Mouse (Mus musculus) heart, adult 2 months (tissue): ENCODE results near the gene Caskin1. TPM values are rescaled to one million over a fixed set of nuclear protein-coding genes. Genes with fewer than 3 reads are reported as not detected.

Experiments
- DNase-seq, 2 experiments: peaks; one replicate each; pipeline ENCODE4 v3.0.0; 2021
- H3K27ac ChIP-seq: fragments of 200-600 bp; 2 replicates; pipeline ENCODE4 v1.8.1; 2022
- H3K27me3 ChIP-seq: fragments of 200-500 bp; 2 replicates; pipeline ENCODE4 v1.6.1; 2012; ENCODE audit warnings: mild to moderate bottlenecking, low read length, inconsistent platforms, mixed read lengths; ENCODE audit not compliant: control insufficient read depth, insufficient read depth
- H3K36me3 ChIP-seq: fragments of 200-500 bp; 2 replicates; pipeline ENCODE4 v1.6.1; 2012; ENCODE audit warnings: low read length, inconsistent platforms; ENCODE audit not compliant: control insufficient read depth, insufficient read depth
- H3K4me1 ChIP-seq: fragments of 200-500 bp; 2 replicates; pipeline ENCODE4 v1.6.1; 2011; ENCODE audit warnings: low read length; ENCODE audit not compliant: control insufficient read depth, insufficient read depth
- H3K4me3 ChIP-seq: fragments of 200-600 bp; 2 replicates; pipeline ENCODE4 v1.8.1; 2022
- H3K79me2 ChIP-seq: fragments of 200-500 bp; replicated peaks from 2 replicates; pipeline ENCODE4 v1.6.1; 2012; ENCODE audit warnings: mild to moderate bottlenecking, inconsistent platforms, low read length, moderate library complexity, mixed read lengths; ENCODE audit not compliant: control insufficient read depth, insufficient read depth
- H3K9ac ChIP-seq: fragments of 200-500 bp; 2 replicates; pipeline ENCODE4 v1.6.1; 2012; ENCODE audit warnings: low read depth, mild to moderate bottlenecking, control low read depth, inconsistent platforms, low read length, mixed read lengths
- CTCF ChIP-seq: fragments of 200-600 bp; IDR thresholded peaks from 2 replicates; pipeline ENCODE4 v1.8.1; 2022; ENCODE audit warnings: antibody characterized with exemption, mild to moderate bottlenecking, moderate library complexity
- EP300 ChIP-seq: fragments of 200-500 bp; IDR thresholded peaks from 2 replicates; pipeline ENCODE4 v1.6.1; 2011; ENCODE audit warnings: low read depth, low read length, control low read depth; ENCODE audit not compliant: insufficient read depth
- POLR2A ChIP-seq: fragments of 200-500 bp; IDR thresholded peaks from 2 replicates; pipeline ENCODE4 v1.6.1; 2011; ENCODE audit warnings: mild to moderate bottlenecking, low read depth, low read length, control low read depth; ENCODE audit not compliant: insufficient read depth
- WGBS: fragments of 180-500 bp; shearing (Covaris S2); methylation state at CpG from one replicate; pipeline ENCODE4 v1.1.7; 2018; 5-methylcytosine and 5-hydroxymethylcytosine counted together
- intact Hi-C: fragments of 180-260 bp; cut with DNase I; formaldehyde crosslinking; loops from one replicate; pipeline ENCODE4 v1.15.1; 2025
- long read RNA-seq: library from polyadenylated mRNA; stranded (forward); transcript quantifications from one replicate; pipeline ENCODE4 v2.0.0, GENCODE M21; 2021
- polyA plus RNA-seq: library from polyadenylated mRNA; depleted of rRNA; stranded (reverse); fragments of >200 nt; gene quantifications from 2 replicates; pipeline ENCODE4 v1.2.3, GENCODE M21; 2012; rRNA removed
- total RNA-seq, 2 experiments: library from RNA; stranded (reverse); gene quantifications; 2 replicates each; pipeline ENCODE4 v1.2.3; 2021

Gene Caskin1
- total RNA-seq: under 1 TPM; 0.16 to 0.55 TPM
- polyA plus RNA-seq: 0.23 and 0.45 TPM in 2 replicates
- long read RNA-seq, partial matches to known transcripts: 1 of 1 reads
- long read RNA-seq, other reads (novel, unspliced or antisense): 0 of 1 reads

DNA sequence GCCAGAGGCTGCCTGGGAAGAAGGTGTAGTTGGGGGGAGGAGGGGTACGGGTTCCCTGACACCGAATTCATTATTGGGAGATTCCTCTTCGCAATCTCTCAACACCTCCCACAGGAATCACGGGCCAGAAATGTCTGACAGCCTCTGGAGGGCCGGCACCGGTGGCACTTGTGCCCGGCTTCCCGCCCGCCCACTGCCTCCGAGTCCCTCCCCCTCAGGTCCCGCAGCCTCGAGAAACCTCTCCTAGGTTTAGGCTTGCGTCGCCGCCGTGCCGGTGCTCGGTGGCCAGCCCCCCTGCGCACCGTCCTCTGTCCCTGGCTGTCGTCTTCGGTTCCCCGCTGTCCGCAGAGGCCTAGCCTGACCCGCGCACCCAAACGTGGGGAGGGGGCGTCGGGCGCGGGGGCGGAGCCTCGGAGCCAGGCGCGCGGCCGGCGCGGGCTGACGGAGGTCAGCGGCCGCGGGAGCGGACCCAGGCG lies at the start of gene Caskin1:
TSS of gene Caskin1 (plus strand) at position 416 of the 476 bp plus-strand sequence.
- Histone ChIP-seq H3K4me1 (no peaks in the 10 kb centered on the region), H3K36me3 (no peaks in the 10 kb centered on the region), H3K79me2 (no peaks in the 10 kb centered on the region), H3K27ac (no peak within 1 kb of the TSS), H3K4me3 (peak within 1 kb of the TSS; percentile 58), H3K27me3 (peaks cover 6% of the 10 kb centered on the region), H3K9ac (peak within 1 kb of the TSS; percentile 67)
- intact Hi-C loops: no loop called here
- no peak for DNase-seq
- under 1% methylated on average over 45 of the region's 45 CpGs for WGBS
- TF ChIP-seq CTCF (no peak), EP300 (no peak), POLR2A (no peak)

DNA sequence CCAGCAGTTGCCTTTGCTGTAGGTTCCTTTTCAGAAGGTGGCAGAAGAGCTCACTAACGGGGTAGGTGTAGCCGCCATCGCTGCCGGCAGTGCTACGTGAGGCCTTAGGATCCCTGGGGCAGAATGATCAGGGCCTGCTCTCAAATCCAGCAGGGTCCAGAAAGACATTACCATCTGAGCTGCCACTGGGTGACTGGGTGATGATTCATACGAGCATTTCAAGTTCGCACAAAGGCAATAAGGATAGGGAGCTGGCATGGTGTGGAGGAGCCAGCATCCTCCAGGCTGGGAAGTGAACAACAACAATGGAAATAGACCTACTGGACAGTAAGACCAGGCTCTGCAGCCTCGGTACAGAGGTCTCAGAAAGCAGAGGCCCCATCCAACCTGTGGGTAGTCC lies 48.0 kb upstream of the Caskin1 start:
- no peaks in the 10 kb centered on the region for H3K4me1 ChIP-seq
- H3K79me2 ChIP-seq: no peaks in the 10 kb centered on the region
- no peak overlapping the region for H3K9ac ChIP-seq
- intact Hi-C loops: no loop called here
- WGBS: 83% methylated on average over 8 of the region's 8 CpGs
- no peak for TF ChIP-seq POLR2A
- 0 out of 2 replicates have a peak, but pooled peaks have one; percentile 13 for TF ChIP-seq EP300
- no peaks in the 10 kb centered on the region for H3K27me3 ChIP-seq
- H3K4me3 ChIP-seq: no peak overlapping the region
- H3K36me3 ChIP-seq: no peaks in the 10 kb centered on the region
- H3K27ac ChIP-seq: no peak overlapping the region
- DNase-seq: no peak

DNA sequence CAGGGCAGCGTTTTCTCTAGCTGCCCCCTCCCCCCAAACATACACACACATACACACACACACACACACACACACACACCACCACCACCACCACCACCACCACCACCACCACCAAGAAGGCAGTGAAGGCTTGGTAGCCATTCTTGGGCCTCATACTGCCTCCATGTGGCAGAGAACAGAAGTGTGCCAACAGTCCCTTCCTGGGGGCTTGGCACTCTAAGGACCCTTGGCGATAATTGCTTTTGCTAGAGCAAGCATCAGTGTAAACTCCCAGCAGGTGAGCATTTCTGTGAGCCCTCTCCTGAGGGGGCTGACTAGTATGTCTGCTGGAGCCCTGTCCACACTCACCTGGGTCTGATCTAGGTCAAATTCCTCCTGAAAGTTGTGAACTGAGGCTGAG lies 47.3 kb upstream of the Caskin1 start:
- Histone ChIP-seq H3K4me1 (no peaks in the 10 kb centered on the region), H3K27ac (no peak overlapping the region), H3K4me3 (no peak overlapping the region), H3K36me3 (no peaks in the 10 kb centered on the region), H3K27me3 (no peaks in the 10 kb centered on the region), H3K79me2 (no peaks in the 10 kb centered on the region), H3K9ac (no peak overlapping the region)
- 28% methylated on average over 2 of the region's 2 CpGs for WGBS
- intact Hi-C loops: no loop called here
- no peak for TF ChIP-seq EP300
- peak; percentile 34 for TF ChIP-seq CTCF
- DNase-seq: no peak

DNA sequence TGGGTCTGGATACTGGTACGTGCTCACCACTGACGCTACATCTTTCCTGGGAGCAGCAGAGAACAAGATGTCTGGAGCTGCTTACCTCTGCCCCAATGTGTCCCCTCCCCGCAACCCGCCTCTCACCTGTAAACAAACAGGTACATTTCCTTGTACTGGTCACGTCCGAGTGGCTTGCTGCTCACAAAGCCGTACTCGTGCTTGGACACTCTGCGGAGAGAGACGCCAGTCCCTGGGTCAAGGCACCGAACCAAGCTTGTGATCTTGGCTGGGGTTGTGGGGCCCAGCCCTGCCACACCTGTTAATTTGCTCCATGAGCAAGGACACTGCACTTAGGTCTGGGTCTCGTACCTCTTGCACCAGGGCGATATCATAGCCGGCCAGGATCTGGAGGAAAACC lies 46.3 kb upstream of the Caskin1 start:
- Histone ChIP-seq H3K27me3 (no peaks in the 10 kb centered on the region), H3K79me2 (no peaks in the 10 kb centered on the region), H3K36me3 (no peaks in the 10 kb centered on the region), H3K4me1 (no peaks in the 10 kb centered on the region), H3K9ac (no peak overlapping the region), H3K4me3 (no peak overlapping the region), H3K27ac (no peak overlapping the region)
- WGBS: 89% methylated on average over 14 of the region's 14 CpGs
- no peak for TF ChIP-seq EP300
- DNase-seq: no peak
- intact Hi-C loops: no loop called here

DNA sequence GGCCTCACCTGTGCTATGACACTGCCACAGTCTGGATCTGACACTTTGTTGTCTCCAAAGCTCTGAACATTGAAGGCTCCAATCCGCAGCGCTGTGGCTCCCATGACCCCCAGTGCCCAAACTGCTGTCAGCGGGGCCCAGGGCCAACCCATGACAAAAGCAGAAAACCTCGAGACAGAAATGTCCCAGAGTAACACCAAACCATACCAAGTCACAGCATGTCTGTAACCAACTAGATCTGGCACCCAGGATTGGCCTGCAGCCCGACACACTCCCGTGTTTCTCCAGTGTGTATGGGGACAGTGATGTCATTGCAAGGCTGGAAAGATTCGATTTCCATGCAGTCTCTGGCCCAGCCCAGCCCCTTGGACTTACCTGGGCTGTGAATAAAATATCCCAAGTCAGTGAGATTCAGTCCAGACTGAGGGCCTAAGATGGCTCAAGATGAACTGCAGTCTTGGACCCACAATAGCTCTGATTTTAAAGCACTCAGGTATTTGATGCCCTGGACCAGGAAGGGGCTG lies 45.7 kb upstream of the Caskin1 start, which contains the start of gene Dnase1l2:
TSS of gene Dnase1l2 (minus strand) at position 474 of the 524 bp plus-strand sequence.
- Histone ChIP-seq H3K4me3 (no peak within 1 kb of the TSS), H3K79me2 (no peaks in the 10 kb centered on the region), H3K4me1 (no peaks in the 10 kb centered on the region), H3K36me3 (no peaks in the 10 kb centered on the region), H3K27ac (no peak within 1 kb of the TSS), H3K27me3 (no peaks in the 10 kb centered on the region), H3K9ac (no peak within 1 kb of the TSS)
- intact Hi-C loops: no loop called here
- TF ChIP-seq POLR2A (no peak), EP300 (no peak), CTCF (no peak)
- DNase-seq: no peak
- WGBS: 55% methylated on average over 7 of the region's 7 CpGs

DNA sequence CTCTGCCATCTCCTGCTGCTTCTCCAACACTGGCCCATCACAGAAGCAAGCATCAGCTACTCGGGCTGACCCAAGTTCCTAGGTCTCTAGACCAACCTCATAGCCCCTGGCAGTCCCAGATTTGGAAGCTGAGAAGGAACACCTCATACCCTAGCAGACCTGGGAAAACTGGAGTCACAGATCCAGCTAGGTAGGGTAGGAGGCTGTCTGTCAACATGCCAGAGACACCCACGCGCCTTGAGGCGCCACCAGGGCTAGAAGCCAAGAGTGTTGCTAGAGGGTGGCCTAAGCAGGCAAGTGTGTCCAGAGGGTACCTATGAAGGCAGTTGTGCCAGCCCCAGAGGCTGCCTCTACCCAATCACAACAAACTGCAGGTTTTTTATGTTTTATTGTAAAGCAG lies 45.0 kb upstream of the Caskin1 start:
- H3K36me3 ChIP-seq: no peaks in the 10 kb centered on the region
- H3K4me3 ChIP-seq: no peak overlapping the region
- no peaks in the 10 kb centered on the region for H3K4me1 ChIP-seq
- no peaks in the 10 kb centered on the region for H3K27me3 ChIP-seq
- intact Hi-C loops: no loop called here
- H3K27ac ChIP-seq: no peak overlapping the region
- no peak for DNase-seq
- H3K79me2 ChIP-seq: no peaks in the 10 kb centered on the region
- TF ChIP-seq CTCF: no peak
- TF ChIP-seq EP300: no peak
- TF ChIP-seq POLR2A: no peak
- no peak overlapping the region for H3K9ac ChIP-seq
- WGBS: 65% methylated on average over 4 of the region's 4 CpGs
